Mouse (Mus musculus) intestine, embryonic 15.5 days (tissue): ENCODE measurements at regions not wholly inside any gene's neighbourhood (a gene's known extent, or its start where the extent isn't known, plus 50 kb on each side); places are given as distances from the start of the nearest gene placed in this dataset.

ENCODE experiments used
- ATAC-seq: fragments of 200-750 bp; cut with Nextera tagmentation; 2 replicates; pipeline ENCODE4 v1.8.0; 2017; ENCODE audit warnings: moderate TSS enrichment, moderate library complexity
- H3K27ac ChIP-seq: fragments of 300-500 bp; sonication (generic); 2 replicates; pipeline ENCODE4 v1.5.1; 2015; ENCODE audit warnings: mild to moderate bottlenecking, inconsistent platforms
- H3K27me3 ChIP-seq: fragments of 300-500 bp; sonication (generic); replicated peaks from 2 replicates; pipeline ENCODE4 v1.6.1; 2015; ENCODE audit warnings: inconsistent platforms
- H3K36me3 ChIP-seq: fragments of 300-500 bp; sonication (generic); 2 replicates; pipeline ENCODE4 v1.6.1; 2015; ENCODE audit warnings: inconsistent platforms
- H3K4me1 ChIP-seq: fragments of 300-500 bp; sonication (generic); replicated peaks from 2 replicates; pipeline ENCODE4 v1.6.1; 2015; ENCODE audit warnings: inconsistent platforms
- H3K4me2 ChIP-seq: fragments of 300-500 bp; sonication (generic); replicated peaks from 2 replicates; pipeline ENCODE4 v1.6.1; 2015; ENCODE audit warnings: mild to moderate bottlenecking, inconsistent platforms
- H3K4me3 ChIP-seq: fragments of 300-500 bp; sonication (generic); replicated peaks from 2 replicates; pipeline ENCODE4 v1.5.1; 2015; ENCODE audit warnings: inconsistent platforms
- H3K9ac ChIP-seq: fragments of 300-500 bp; sonication (generic); 2 replicates; pipeline ENCODE4 v1.6.1; 2015; ENCODE audit warnings: inconsistent platforms
- H3K9me3 ChIP-seq: fragments of 300-500 bp; sonication (generic); 2 replicates; pipeline ENCODE4 v1.6.1; 2016; ENCODE audit warnings: inconsistent platforms
- WGBS: fragments of 180-500 bp; shearing (Covaris S2); methylation state at CpG from one replicate; pipeline ENCODE4 v1.1.7; 2015; 5-methylcytosine and 5-hydroxymethylcytosine counted together

GRCm38 (mm10) chr8:127768311-127768710, 590.1 kb upstream of the Nrp1 start:
- no peak overlapping the region for H3K9ac ChIP-seq
- H3K27me3 ChIP-seq = no peaks in the 10 kb centered on the region
- H3K4me3 ChIP-seq = no peak overlapping the region
- no peaks in the 10 kb centered on the region for H3K36me3 ChIP-seq
- ATAC-seq = no peak
- 79% methylated on average over 3 of the region's 3 CpGs for WGBS
- H3K27ac ChIP-seq = no peak overlapping the region
- H3K4me2 ChIP-seq = no peak overlapping the region
- no peaks in the 10 kb centered on the region for H3K9me3 ChIP-seq
- H3K4me1 ChIP-seq = no peaks in the 10 kb centered on the region

- H3K27ac ChIP-seq = no peak overlapping the region
- no peaks in the 10 kb centered on the region for H3K9me3 ChIP-seq
- H3K9ac ChIP-seq = no peak overlapping the region
- no peak for ATAC-seq
- H3K4me1 ChIP-seq = no peaks in the 10 kb centered on the region
- H3K4me3 ChIP-seq = no peak overlapping the region
- H3K27me3 ChIP-seq = no peaks in the 10 kb centered on the region
- no peak overlapping the region for H3K4me2 ChIP-seq
- WGBS = 90% methylated on average over 1 of the region's 1 CpGs
- H3K36me3 ChIP-seq = no peaks in the 10 kb centered on the region
Observed at GRCm38 (mm10) chr8:127769651-127770050, 588.8 kb upstream of the Nrp1 start.

GRCm38 (mm10) chr8:127771781-127772180, 586.6 kb upstream of the Nrp1 start:
- no peak overlapping the region for H3K4me2 ChIP-seq
- H3K27ac ChIP-seq = no peak overlapping the region
- ATAC-seq = no peak
- no peak overlapping the region for H3K9ac ChIP-seq
- WGBS = 79% methylated on average over 1 of the region's 1 CpGs
- no peaks in the 10 kb centered on the region for H3K9me3 ChIP-seq
- no peaks in the 10 kb centered on the region for H3K27me3 ChIP-seq
- H3K36me3 ChIP-seq = no peaks in the 10 kb centered on the region
- no peaks in the 10 kb centered on the region for H3K4me1 ChIP-seq
- H3K4me3 ChIP-seq = no peak overlapping the region

GRCm38 (mm10) chr8:127772415-127772814, 586.0 kb upstream of the Nrp1 start:
- H3K9ac ChIP-seq = no peak overlapping the region
- no peaks in the 10 kb centered on the region for H3K4me1 ChIP-seq
- 87% methylated on average over 3 of the region's 3 CpGs for WGBS
- no peaks in the 10 kb centered on the region for H3K27me3 ChIP-seq
- H3K27ac ChIP-seq = no peak overlapping the region
- H3K4me3 ChIP-seq = no peak overlapping the region
- no peaks in the 10 kb centered on the region for H3K9me3 ChIP-seq
- no peak overlapping the region for H3K4me2 ChIP-seq
- ATAC-seq = no peak
- no peaks in the 10 kb centered on the region for H3K36me3 ChIP-seq

GRCm38 (mm10) chr8:127772917-127773316, 585.5 kb upstream of the Nrp1 start:
- Histone ChIP-seq H3K27ac (no peak overlapping the region), H3K4me2 (no peak overlapping the region), H3K9ac (no peak overlapping the region), H3K36me3 (no peaks in the 10 kb centered on the region), H3K4me1 (no peaks in the 10 kb centered on the region), H3K27me3 (no peaks in the 10 kb centered on the region), H3K9me3 (no peaks in the 10 kb centered on the region), H3K4me3 (no peak overlapping the region)
- no peak for ATAC-seq
- WGBS = 84% methylated on average over 2 of the region's 2 CpGs

- H3K27me3 ChIP-seq = no peaks in the 10 kb centered on the region
- H3K4me3 ChIP-seq = no peak overlapping the region
- ATAC-seq = no peak
- H3K4me1 ChIP-seq = no peaks in the 10 kb centered on the region
- H3K9me3 ChIP-seq = no peaks in the 10 kb centered on the region
- H3K4me2 ChIP-seq = no peak overlapping the region
- H3K36me3 ChIP-seq = no peaks in the 10 kb centered on the region
- no peak overlapping the region for H3K9ac ChIP-seq
- WGBS = 78% methylated on average over 9 of the region's 9 CpGs
- H3K27ac ChIP-seq = no peak overlapping the region
Observed at GRCm38 (mm10) chr8:127774642-127775041, 583.8 kb upstream of the Nrp1 start.

- Histone ChIP-seq H3K36me3 (no peaks in the 10 kb centered on the region), H3K27ac (no peak overlapping the region), H3K4me2 (no peak overlapping the region), H3K27me3 (no peaks in the 10 kb centered on the region), H3K9ac (no peak overlapping the region), H3K4me1 (no peaks in the 10 kb centered on the region), H3K9me3 (no peaks in the 10 kb centered on the region), H3K4me3 (no peak overlapping the region)
- no peak for ATAC-seq
- 13% methylated on average over 1 of the region's 1 CpGs for WGBS
Observed at GRCm38 (mm10) chr8:127775160-127775559, 583.2 kb upstream of the Nrp1 start.

GRCm38 (mm10) chr8:127775747-127776146, 582.7 kb upstream of the Nrp1 start:
- ATAC-seq = no peak

GRCm38 (mm10) chr8:127778352-127779020, 579.9 kb upstream of the Nrp1 start:
- no peak overlapping the region for H3K4me3 ChIP-seq
- no peaks in the 10 kb centered on the region for H3K36me3 ChIP-seq
- H3K9ac ChIP-seq = no peak overlapping the region
- no peak for ATAC-seq
- no peak overlapping the region for H3K4me2 ChIP-seq
- H3K27me3 ChIP-seq = no peaks in the 10 kb centered on the region
- 46% methylated on average over 4 of the region's 4 CpGs for WGBS
- no peaks in the 10 kb centered on the region for H3K4me1 ChIP-seq
- H3K9me3 ChIP-seq = no peaks in the 10 kb centered on the region
- no peak overlapping the region for H3K27ac ChIP-seq

More at GRCm38 (mm10) chr8:127775747-127776146, 582.7 kb upstream of the Nrp1 start:
- H3K27ac ChIP-seq = 0 out of 2 replicates have a peak overlapping the region, but pooled peaks have one; percentile 51
- no peaks in the 10 kb centered on the region for H3K27me3 ChIP-seq
- no peaks in the 10 kb centered on the region for H3K9me3 ChIP-seq
- H3K36me3 ChIP-seq = no peaks in the 10 kb centered on the region
- H3K4me1 ChIP-seq = no peaks in the 10 kb centered on the region
- no peak overlapping the region for H3K4me3 ChIP-seq
- no peak overlapping the region for H3K4me2 ChIP-seq
- no peak overlapping the region for H3K9ac ChIP-seq
- 37% methylated on average over 7 of the region's 7 CpGs for WGBS

- no peaks in the 10 kb centered on the region for H3K27me3 ChIP-seq
- no peak overlapping the region for H3K4me2 ChIP-seq
- H3K4me3 ChIP-seq = no peak overlapping the region
- H3K9me3 ChIP-seq = no peaks in the 10 kb centered on the region
- no peaks in the 10 kb centered on the region for H3K36me3 ChIP-seq
- ATAC-seq = no peak
- no peak overlapping the region for H3K27ac ChIP-seq
- WGBS = 64% methylated on average over 7 of the region's 7 CpGs
- H3K9ac ChIP-seq = no peak overlapping the region
- H3K4me1 ChIP-seq = no peaks in the 10 kb centered on the region
Observed at GRCm38 (mm10) chr8:127779021-127779689, 579.2 kb upstream of the Nrp1 start.

- ATAC-seq = no peak
- Histone ChIP-seq H3K27me3 (no peaks in the 10 kb centered on the region), H3K9ac (no peak overlapping the region), H3K9me3 (no peaks in the 10 kb centered on the region), H3K27ac (no peak overlapping the region), H3K36me3 (no peaks in the 10 kb centered on the region), H3K4me1 (no peaks in the 10 kb centered on the region), H3K4me3 (no peak overlapping the region), H3K4me2 (no peak overlapping the region)
- WGBS = 90% methylated on average over 3 of the region's 3 CpGs
Observed at GRCm38 (mm10) chr8:127780596-127780995, 577.8 kb upstream of the Nrp1 start.

- no peak for ATAC-seq
- H3K4me1 ChIP-seq = no peaks in the 10 kb centered on the region
- no peak overlapping the region for H3K9ac ChIP-seq
- no peak overlapping the region for H3K27ac ChIP-seq
- H3K9me3 ChIP-seq = no peaks in the 10 kb centered on the region
- H3K36me3 ChIP-seq = no peaks in the 10 kb centered on the region
- H3K4me2 ChIP-seq = no peak overlapping the region
- WGBS = 48% methylated on average over 1 of the region's 1 CpGs
- H3K4me3 ChIP-seq = no peak overlapping the region
- H3K27me3 ChIP-seq = no peaks in the 10 kb centered on the region
Observed at GRCm38 (mm10) chr8:127781011-127781410, 577.4 kb upstream of the Nrp1 start.

- no peak overlapping the region for H3K27ac ChIP-seq
- H3K36me3 ChIP-seq = no peaks in the 10 kb centered on the region
- no peak overlapping the region for H3K4me3 ChIP-seq
- no peaks in the 10 kb centered on the region for H3K9me3 ChIP-seq
- no peak for ATAC-seq
- H3K9ac ChIP-seq = no peak overlapping the region
- no peak overlapping the region for H3K4me2 ChIP-seq
- 91% methylated on average over 5 of the region's 5 CpGs for WGBS
- H3K27me3 ChIP-seq = no peaks in the 10 kb centered on the region
- no peaks in the 10 kb centered on the region for H3K4me1 ChIP-seq
Observed at GRCm38 (mm10) chr8:127792611-127793010, 565.8 kb upstream of the Nrp1 start.
